Mouse (Mus musculus) gastrocnemius, postnatal 10 days (tissue): ENCODE data around the gene Kifc3. TPM values are rescaled to one million over a fixed set of nuclear protein-coding genes. Genes with fewer than 3 reads are reported as not detected.
"Not testable (repeated sequence)": the region's sequence is repeated elsewhere in the genome, so short reads cannot be mapped to it uniquely, and the experiment has no call there.

Source experiments
- DNase-seq: peaks from one replicate; pipeline ENCODE4 v3.0.0; 2021; ENCODE audit warnings: mixed read lengths
- total RNA-seq, 2 experiments: library from RNA; stranded (reverse); gene quantifications; 2 replicates each; pipeline ENCODE4 v1.2.3; 2021

Kifc3 gene
- total RNA-seq, 2 experiments from 2014 or later = 20.8 to 22.8 TPM

- no peak for DNase-seq
Observed at GRCm38 (mm10) chr8:95202056-95202570, 499 bp downstream of the Kifc3 start.

GRCm38 (mm10) chr8:95201491-95201890, 1.1 kb downstream of the Kifc3 start:
- no peak for DNase-seq

- no peak for DNase-seq
Observed at GRCm38 (mm10) chr8:95200001-95200405, 2.6 kb downstream of the Kifc3 start.

GRCm38 (mm10) chr8:95195728-95196127, 6.9 kb downstream of the Kifc3 start:
- DNase-seq = no peak

GRCm38 (mm10) chr8:95191497-95192175, 11.0 kb downstream of the Kifc3 start:
- DNase-seq = no peak

- DNase-seq = no peak
Observed at GRCm38 (mm10) chr8:95187579-95187978, 15.0 kb downstream of the Kifc3 start.

- no peak for DNase-seq
Observed at GRCm38 (mm10) chr8:95185891-95186513, 16.6 kb downstream of the Kifc3 start.

- no peak for DNase-seq
Observed at GRCm38 (mm10) chr8:95185104-95185503, 17.5 kb downstream of the Kifc3 start.

GRCm38 (mm10) chr8:95184171-95184570, 18.4 kb downstream of the Kifc3 start:
- no peak for DNase-seq

- DNase-seq = no peak
Observed at GRCm38 (mm10) chr8:95181850-95182249, 20.8 kb downstream of the Kifc3 start.

- DNase-seq = no peak
Observed at GRCm38 (mm10) chr8:95178191-95178590, 24.4 kb downstream of the Kifc3 start.

GRCm38 (mm10) chr8:95176985-95177384, 25.6 kb downstream of the Kifc3 start:
- DNase-seq = no peak

- no peak for DNase-seq
Observed at GRCm38 (mm10) chr8:95175808-95176207, 26.8 kb downstream of the Kifc3 start.

- DNase-seq = no peak
Observed at GRCm38 (mm10) chr8:95175306-95175705, 27.3 kb downstream of the Kifc3 start.

GRCm38 (mm10) chr8:95172433-95172832, 30.2 kb downstream of the Kifc3 start:
- no peak for DNase-seq

GRCm38 (mm10) chr8:95167726-95168125, 34.9 kb downstream of the Kifc3 start:
- DNase-seq = peak; percentile 27

- no peak for DNase-seq
Observed at GRCm38 (mm10) chr8:95166400-95166799, 36.2 kb downstream of the Kifc3 start.

GRCm38 (mm10) chr8:95165923-95166322, 36.7 kb downstream of the Kifc3 start:
- DNase-seq = peak; percentile 63

- no peak for DNase-seq
Observed at GRCm38 (mm10) chr8:95164469-95164868, 38.1 kb downstream of the Kifc3 start.

GRCm38 (mm10) chr8:95163969-95164368, 38.6 kb downstream of the Kifc3 start:
- not testable (repeated sequence) for DNase-seq

- no peak for DNase-seq
Observed at GRCm38 (mm10) chr8:95162785-95163184, 39.8 kb downstream of the Kifc3 start.

- DNase-seq = no peak
Observed at GRCm38 (mm10) chr8:95159344-95159743, 43.3 kb downstream of the Kifc3 start.

GRCm38 (mm10) chr8:95158654-95159053, 44.0 kb downstream of the Kifc3 start:
- no peak for DNase-seq

GRCm38 (mm10) chr8:95157145-95157544, 45.5 kb downstream of the Kifc3 start:
- DNase-seq = no peak
